7 mouse cellular contexts compared by ENCODE assay signal in the genomic region with DNA sequence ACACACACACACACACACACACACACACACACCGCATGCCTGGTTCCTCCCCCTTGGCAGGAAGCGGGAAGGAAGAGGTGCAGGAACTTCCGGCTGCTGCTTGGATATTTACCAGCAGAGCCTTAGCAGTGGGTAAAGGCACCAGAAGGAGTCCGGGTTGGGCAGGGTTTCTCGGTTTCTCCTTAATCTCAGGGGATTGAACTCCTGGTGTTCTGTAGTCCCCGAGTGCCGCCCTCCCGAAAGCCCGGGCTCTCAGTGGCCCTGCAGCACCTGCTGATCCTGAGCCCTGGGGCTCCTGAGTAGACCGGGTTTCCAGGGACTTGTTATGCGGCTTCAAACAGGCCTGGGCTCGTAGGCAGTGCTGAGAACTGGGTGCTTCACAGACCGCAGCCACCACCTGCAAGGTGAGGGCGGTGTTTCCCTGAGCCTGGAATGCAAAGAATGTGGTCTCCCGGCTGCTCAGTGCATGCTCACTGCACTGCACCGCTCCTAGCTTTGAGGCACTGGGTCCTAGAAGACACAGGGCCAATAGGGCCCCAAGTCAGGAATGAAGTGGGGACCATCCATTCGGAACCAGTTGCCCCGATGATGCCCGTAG. TPM values are rescaled to one million over a fixed set of nuclear protein-coding genes. Genes with fewer than 3 reads are reported as not detected.
DNase-seq lines count a peak whose midpoint lies in the region; ATAC-seq lines count a peak whose summit lies in the region.

A gene (minus strand): TSS at position 41 of the 598 bp plus-strand sequence.

- ATAC-seq in megakaryocyte-erythroid progenitor cell, adult 5-6 weeks (replicated peaks; ENCODE audit: low FRiP score, low TSS enrichment, poor library complexity, severe bottlenecking), result peak; percentile 73

- intact Hi-C loops in heart, postnatal 10 days (cut with DNase I), result no loop called here

- DNase-seq in B cell, adult 2 months, result peak; percentile 43 to 49
- DNase-seq in ES-CJ7 (ENCODE audit: low read depth, low spot score), result peak; percentile 72
- peak; percentile 23 for DNase-seq in embryo, embryonic 11.5 days (ENCODE audit: low read depth, low spot score)
- no peak for DNase-seq in heart, postnatal 10 days
- DNase-seq in kidney, postnatal 25 days, result peak; percentile 52 to 81
- DNase-seq in spleen, postnatal 36 days (ENCODE audit: low spot score in 2 of 2), result peak; percentile 21 to 23

RNA-seq across cellular contexts. Expression of the gene that starts here (rescaled TPM):
- 10 to 100 TPM; 23.3 to 24.4 TPM for total RNA-seq in heart, postnatal 10 days (2021)
- 6.4 and 9.7 TPM in 2 replicates for total RNA-seq in megakaryocyte-erythroid progenitor cell, adult 5-6 weeks (2014; fragmentation: Nextera tagmentation)
- 3.9 and 8.0 TPM in 2 replicates for total RNA-seq in megakaryocyte-erythroid progenitor cell, adult 5-6 weeks (2017)

Comparison
In these comparisons a context has a peak if more than half of its experiments do, and no peak if none do; other contexts are left out.
1. DNase-seq: peak in B cell, adult 2 months (2 of 2), ES-CJ7 (single experiment), embryo, embryonic 11.5 days (single experiment), kidney, postnatal 25 days (2 of 2) and spleen, postnatal 36 days (2 of 2); none in heart, postnatal 10 days (0 of 2).